Mouse (Mus musculus): ENCODE measurements around the gene Hephl1.

Gene Hephl1

GRCm38 (mm10) chr9:15060026-15060425 lies 51.9 kb downstream of the Hephl1 start:
- no peak for DNase-seq (ENCODE audit: low spot score)

GRCm38 (mm10) chr9:15045740-15046139 lies 66.2 kb downstream of the Hephl1 start:
- no peak for DNase-seq (ENCODE audit: low spot score)

GRCm38 (mm10) chr9:15045084-15045669 lies 66.7 kb downstream of the Hephl1 start, which contains the start of gene Panx1:
Panx1 (minus strand) TSS chr9:15045478.
- no peak for DNase-seq (ENCODE audit: low spot score)

GRCm38 (mm10) chr9:15044391-15045083 lies 67.4 kb downstream of the Hephl1 start:
- DNase-seq (ENCODE audit: low spot score): no peak

- no peak for DNase-seq (ENCODE audit: low spot score)
These were observed 70.4 kb downstream of the Hephl1 start for GRCm38 (mm10) chr9:15041556-15041955.

- no peak for DNase-seq (ENCODE audit: low spot score)
These were observed 72.1 kb downstream of the Hephl1 start for GRCm38 (mm10) chr9:15039848-15040247.

- DNase-seq (ENCODE audit: low spot score): no peak
These were observed 74.2 kb downstream of the Hephl1 start for GRCm38 (mm10) chr9:15037704-15038103.

GRCm38 (mm10) chr9:15037237-15037636 lies 74.7 kb downstream of the Hephl1 start:
- no peak for DNase-seq (ENCODE audit: low spot score)

GRCm38 (mm10) chr9:15036807-15037206 lies 75.1 kb downstream of the Hephl1 start:
- no peak for DNase-seq (ENCODE audit: low spot score)

GRCm38 (mm10) chr9:15036405-15036804 lies 75.5 kb downstream of the Hephl1 start:
- no peak for DNase-seq (ENCODE audit: low spot score)

GRCm38 (mm10) chr9:15035979-15036378 lies 75.9 kb downstream of the Hephl1 start:
- DNase-seq (ENCODE audit: low spot score): no peak

- DNase-seq (ENCODE audit: low spot score): no peak
These were observed 77.2 kb downstream of the Hephl1 start for GRCm38 (mm10) chr9:15034546-15035273.

- no peak for DNase-seq (ENCODE audit: low spot score)
These were observed 78.2 kb downstream of the Hephl1 start for GRCm38 (mm10) chr9:15033568-15034160.

- no peak for DNase-seq (ENCODE audit: low spot score)
These were observed 79.1 kb downstream of the Hephl1 start for GRCm38 (mm10) chr9:15032797-15033196.

- DNase-seq (ENCODE audit: low spot score): no peak
These were observed 81.1 kb downstream of the Hephl1 start for GRCm38 (mm10) chr9:15030771-15031170.

- DNase-seq (ENCODE audit: low spot score): no peak
These were observed 82.7 kb downstream of the Hephl1 start for GRCm38 (mm10) chr9:15029025-15029727.

- DNase-seq (ENCODE audit: low spot score): no peak
These were observed 84.2 kb downstream of the Hephl1 start for GRCm38 (mm10) chr9:15027725-15028124.

GRCm38 (mm10) chr9:15023049-15023448 lies 88.9 kb downstream of the Hephl1 start:
- no peak for DNase-seq (ENCODE audit: low spot score)

GRCm38 (mm10) chr9:15021156-15021555 lies 90.8 kb downstream of the Hephl1 start:
- no peak for DNase-seq (ENCODE audit: low spot score)

- no peak for DNase-seq (ENCODE audit: low spot score)
These were observed 91.3 kb downstream of the Hephl1 start for GRCm38 (mm10) chr9:15020561-15021080.

- DNase-seq (ENCODE audit: low spot score): no peak
These were observed 93.2 kb downstream of the Hephl1 start for GRCm38 (mm10) chr9:15018756-15019131.
